Mouse (Mus musculus) embryonic facial prominence, embryonic 14.5 days (tissue): Measurements from ENCODE around the gene Fcnb. TPM values are rescaled to one million over a fixed set of nuclear protein-coding genes. Genes with fewer than 3 reads are reported as not detected.

Source experiments
- ATAC-seq: fragments of 200-750 bp; cut with Nextera tagmentation; 2 replicates; pipeline ENCODE4 v1.8.0; 2017; ENCODE audit warnings: low read depth, moderate number of reproducible peaks, moderate TSS enrichment
- DNase-seq: peaks from one replicate; pipeline ENCODE4 v3.0.0-alpha.2; 2015; ENCODE audit warnings: low spot score
- H3K27ac ChIP-seq: fragments of 300-500 bp; sonication (generic); replicated peaks from 2 replicates; pipeline ENCODE4 v1.5.1; 2014; ENCODE audit warnings: low read depth, mild to moderate bottlenecking, low read length, moderate library complexity
- H3K27me3 ChIP-seq: fragments of 300-500 bp; sonication (generic); replicated peaks from 2 replicates; pipeline ENCODE4 v1.6.1; 2014; ENCODE audit warnings: low read length; ENCODE audit not compliant: control insufficient read depth, insufficient read depth
- H3K36me3 ChIP-seq: fragments of 300-500 bp; sonication (generic); 2 replicates; pipeline ENCODE4 v1.6.1; 2014; ENCODE audit warnings: low read length, mixed read lengths; ENCODE audit not compliant: control insufficient read depth, insufficient read depth
- H3K4me1 ChIP-seq: fragments of 300-500 bp; sonication (generic); 2 replicates; pipeline ENCODE4 v1.6.1; 2014; ENCODE audit warnings: antibody characterized with exemption, low read length; ENCODE audit not compliant: control insufficient read depth, insufficient read depth
- H3K4me2 ChIP-seq: fragments of 300-500 bp; sonication (generic); 2 replicates; pipeline ENCODE4 v1.6.1; 2014; ENCODE audit warnings: low read depth, mild to moderate bottlenecking, low read length, moderate library complexity, mixed read lengths
- H3K4me3 ChIP-seq: fragments of 300-500 bp; sonication (generic); 2 replicates; pipeline ENCODE4 v1.5.1; 2014; ENCODE audit warnings: low read depth, mild to moderate bottlenecking, low read length
- H3K9ac ChIP-seq: fragments of 300-500 bp; sonication (generic); 2 replicates; pipeline ENCODE4 v1.6.1; 2014; ENCODE audit warnings: low read depth, mild to moderate bottlenecking, low read length, moderate library complexity, mixed read lengths
- H3K9me3 ChIP-seq: fragments of 300-500 bp; sonication (generic); 2 replicates; pipeline ENCODE4 v1.6.1; 2016; ENCODE audit warnings: low read length; ENCODE audit not compliant: control insufficient read depth
- WGBS: fragments of 180-500 bp; shearing (Covaris S2); extraction: QIAGEN DNeasy Blood & Tissue Kit; methylation state at CpG from one replicate; pipeline ENCODE4 v1.1.7; 2014; 5-methylcytosine and 5-hydroxymethylcytosine counted together
- polyA plus RNA-seq: library from polyadenylated mRNA; unstranded; fragments of >200 nt; fragmentation: Nextera tagmentation; extraction: Ambion mirVana; gene quantifications from 2 replicates; pipeline ENCODE4 v1.2.1, GENCODE M21; 2014

The Fcnb gene
- polyA plus RNA-seq, 1 experiment from 2014 or later, result 0.67 TPM

- Histone ChIP-seq H3K9ac (no peak overlapping the region), H3K36me3 (no peaks in the 10 kb centered on the region), H3K4me2 (no peak overlapping the region), H3K9me3 (no peaks in the 10 kb centered on the region), H3K4me1 (no peaks in the 10 kb centered on the region), H3K4me3 (no peak overlapping the region), H3K27ac (no peak overlapping the region), H3K27me3 (no peaks in the 10 kb centered on the region)
- 46% methylated on average over 11 of the region's 11 CpGs for WGBS
- no peak for DNase-seq
- ATAC-seq, result no peak
These were observed 33.0 kb upstream of the Fcnb start for GRCm38 (mm10) chr2:28117490-28118308.

DNA sequence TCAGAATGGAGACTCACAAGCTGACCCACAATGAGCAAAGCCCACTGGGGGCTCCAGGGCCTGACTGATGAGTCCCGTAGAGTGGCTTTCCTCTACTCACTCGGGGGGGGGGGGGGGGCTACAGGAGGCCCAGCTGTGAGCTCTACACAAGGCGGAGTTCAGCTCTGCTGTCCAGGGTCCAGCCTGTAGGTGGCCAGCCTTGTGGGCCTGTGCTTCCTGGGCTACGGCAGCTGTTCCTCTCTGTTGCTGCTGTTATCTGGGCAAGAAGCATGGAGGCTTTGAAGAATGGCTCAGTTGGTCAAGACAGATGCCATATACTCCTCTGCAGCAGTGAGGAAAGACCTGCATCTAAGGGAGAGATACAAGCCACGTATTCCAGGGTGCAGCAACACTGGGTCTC is 24.1 kb upstream of the Fcnb start:
- no peaks in the 10 kb centered on the region for H3K27me3 ChIP-seq
- WGBS, result 63% methylated on average over 4 of the region's 5 CpGs
- H3K4me1 ChIP-seq, result no peaks in the 10 kb centered on the region
- H3K4me2 ChIP-seq, result no peak overlapping the region
- no peak overlapping the region for H3K9ac ChIP-seq
- no peaks in the 10 kb centered on the region for H3K36me3 ChIP-seq
- no peak for ATAC-seq
- no peak overlapping the region for H3K4me3 ChIP-seq
- H3K9me3 ChIP-seq, result no peaks in the 10 kb centered on the region
- no peak overlapping the region for H3K27ac ChIP-seq
- DNase-seq, result no peak

- ATAC-seq (no peak), DNase-seq (no peak)
- Histone ChIP-seq H3K27ac (no peak overlapping the region), H3K4me2 (no peak overlapping the region), H3K9ac (no peak overlapping the region), H3K4me1 (no peaks in the 10 kb centered on the region), H3K4me3 (no peak overlapping the region), H3K36me3 (no peaks in the 10 kb centered on the region), H3K9me3 (no peaks in the 10 kb centered on the region), H3K27me3 (no peaks in the 10 kb centered on the region)
- WGBS, result 75% methylated on average over 2 of the region's 2 CpGs
These were observed 21.3 kb upstream of the Fcnb start for GRCm38 (mm10) chr2:28106002-28106401.

DNA sequence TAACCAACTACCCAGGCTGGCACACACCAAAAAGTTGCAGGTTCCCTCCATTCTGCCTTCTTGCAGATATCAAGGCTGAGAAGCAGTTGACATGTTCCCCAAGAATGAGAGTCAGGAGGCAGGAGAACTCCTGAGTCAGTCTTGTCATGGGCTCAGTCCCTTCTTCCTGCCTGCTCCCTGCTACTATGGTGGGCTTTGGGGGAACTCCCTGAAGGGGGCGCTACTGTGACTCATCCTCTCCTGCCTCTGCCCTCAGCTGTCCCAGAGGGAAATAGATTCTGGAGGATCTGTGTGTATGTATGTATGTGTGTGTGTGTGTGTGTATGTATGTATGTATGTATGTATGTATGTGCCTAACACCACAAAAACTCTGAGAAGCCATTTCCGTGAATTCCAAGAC is 19.0 kb upstream of the Fcnb start:
- H3K4me2 ChIP-seq, result no peak overlapping the region
- no peaks in the 10 kb centered on the region for H3K9me3 ChIP-seq
- H3K4me1 ChIP-seq, result peaks cover 5% of the 10 kb centered on the region
- 46% methylated on average over 2 of the region's 2 CpGs for WGBS
- ATAC-seq (no peak), DNase-seq (no peak)
- no peaks in the 10 kb centered on the region for H3K36me3 ChIP-seq
- H3K27ac ChIP-seq, result no peak overlapping the region
- H3K4me3 ChIP-seq, result no peak overlapping the region
- H3K9ac ChIP-seq, result no peak overlapping the region
- H3K27me3 ChIP-seq, result no peaks in the 10 kb centered on the region

DNA sequence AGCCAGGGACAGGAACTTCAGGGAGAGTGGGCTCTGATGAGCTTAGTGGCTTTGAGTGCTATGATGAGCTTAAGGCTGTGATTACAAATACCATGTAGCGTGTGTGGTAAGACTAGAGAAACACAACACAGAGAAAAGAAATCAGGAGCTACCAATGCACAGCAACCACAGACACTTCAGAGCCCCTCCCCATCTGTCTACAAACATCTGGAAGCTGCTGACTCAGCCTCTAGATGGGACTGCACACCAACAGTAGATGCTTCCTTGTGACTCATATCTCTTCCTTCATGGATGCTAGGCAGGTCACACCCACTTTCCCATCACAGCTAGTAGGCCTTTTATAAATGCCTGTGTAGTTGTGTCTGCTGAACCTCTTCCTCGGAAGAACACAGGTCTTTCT is 17.2 kb upstream of the Fcnb start:
- no peaks in the 10 kb centered on the region for H3K36me3 ChIP-seq
- no peak overlapping the region for H3K27ac ChIP-seq
- ATAC-seq, result no peak
- H3K9me3 ChIP-seq, result no peaks in the 10 kb centered on the region
- no peak overlapping the region for H3K4me3 ChIP-seq
- H3K27me3 ChIP-seq, result no peaks in the 10 kb centered on the region
- H3K9ac ChIP-seq, result no peak overlapping the region
- DNase-seq, result no peak
- WGBS, result 85% methylated on average over 2 of the region's 2 CpGs
- no peak overlapping the region for H3K4me2 ChIP-seq
- H3K4me1 ChIP-seq, result peaks cover 10% of the 10 kb centered on the region

DNA sequence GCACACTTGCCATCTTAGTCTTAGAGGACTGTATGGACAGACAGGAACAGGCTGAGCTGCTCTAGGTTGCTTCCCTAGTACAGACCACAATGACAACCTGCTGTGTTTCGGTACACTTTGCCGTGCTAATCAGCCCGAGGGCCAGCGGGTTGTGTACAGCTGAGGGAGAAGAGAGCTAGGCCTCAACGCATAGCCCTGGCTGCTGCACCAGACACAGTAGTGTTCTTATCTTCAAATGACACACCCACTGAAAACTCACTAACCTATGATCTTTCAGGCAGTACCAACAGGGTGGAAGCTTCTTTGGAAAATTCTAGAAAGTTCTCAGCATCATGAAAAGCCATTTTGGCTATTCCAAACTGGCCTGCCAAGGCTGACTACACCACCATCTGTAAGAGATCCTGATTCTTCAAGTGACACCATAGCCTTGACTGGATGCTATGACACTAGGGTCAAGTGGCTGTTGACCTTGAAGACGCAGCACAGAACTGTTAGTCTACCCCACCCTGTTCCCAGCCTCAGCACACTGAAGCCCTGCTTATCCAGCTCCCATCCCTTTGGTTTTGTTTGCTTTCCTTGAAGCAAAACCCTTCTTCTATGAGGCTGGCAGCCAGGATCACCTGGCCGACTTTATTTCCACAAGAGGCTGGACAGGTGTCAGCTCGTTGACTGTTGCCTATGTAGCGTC is 16.3 kb upstream of the Fcnb start:
- Histone ChIP-seq H3K4me1 (peaks cover 10% of the 10 kb centered on the region), H3K9ac (no peak overlapping the region), H3K27me3 (no peaks in the 10 kb centered on the region), H3K4me2 (no peak overlapping the region), H3K4me3 (no peak overlapping the region), H3K36me3 (no peaks in the 10 kb centered on the region), H3K27ac (no peak overlapping the region), H3K9me3 (no peaks in the 10 kb centered on the region)
- ATAC-seq, result no peak
- WGBS, result 81% methylated on average over 9 of the region's 9 CpGs
- no peak for DNase-seq

DNA sequence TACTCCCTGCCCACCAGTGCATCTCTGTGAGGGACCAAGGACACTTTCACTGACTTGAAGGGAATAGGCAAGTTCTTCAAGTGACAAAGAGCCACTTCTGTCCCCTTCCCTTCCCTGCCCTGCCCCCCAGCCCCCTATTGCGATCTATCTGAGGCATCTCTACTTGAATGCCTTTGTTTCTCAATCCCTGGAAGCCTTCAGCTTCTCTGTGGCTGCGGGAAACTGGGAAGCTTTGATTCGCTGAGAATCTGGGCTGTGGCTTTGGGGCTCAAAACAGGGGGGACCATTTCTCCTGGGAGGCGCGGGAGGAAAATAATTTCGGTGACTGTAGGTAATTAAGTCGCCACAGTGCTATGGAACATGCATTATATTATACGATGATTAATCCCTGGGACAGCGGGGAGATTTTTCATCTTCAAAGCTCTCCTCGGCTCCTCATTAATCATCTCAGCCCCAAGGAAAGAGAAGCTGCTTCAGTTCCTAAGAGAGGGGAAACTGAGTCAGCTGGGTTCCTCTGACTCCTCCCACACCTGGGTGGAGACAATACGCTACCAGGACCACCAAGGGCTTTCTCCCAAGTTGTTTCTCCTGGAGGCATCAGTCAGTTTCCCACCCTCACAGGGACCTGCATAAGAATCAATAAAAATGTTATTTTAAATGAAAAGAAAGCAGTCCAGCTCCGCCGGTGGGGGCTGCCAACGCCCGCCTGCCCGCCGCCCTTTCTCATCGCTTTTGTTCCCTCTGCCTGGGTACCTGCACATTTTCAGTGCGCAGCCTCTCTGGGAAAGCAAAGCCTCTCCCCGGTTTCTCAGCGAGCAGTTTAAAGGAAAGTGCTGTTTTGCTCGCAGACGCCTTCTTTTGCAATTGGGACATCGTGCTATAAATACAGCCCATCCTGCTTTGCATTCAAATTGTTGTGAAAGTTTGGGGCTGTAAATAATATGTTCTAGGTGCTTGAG is 14.1 kb upstream of the Fcnb start:
- no peak overlapping the region for H3K27ac ChIP-seq
- H3K4me1 ChIP-seq, result peaks cover 10% of the 10 kb centered on the region
- peak overlapping the region; percentile 46; the same call in 1 of the 2 replicates for H3K9ac ChIP-seq
- peak overlapping the region; percentile 53 for H3K4me2 ChIP-seq
- peak overlapping the region; percentile 27 for H3K4me3 ChIP-seq
- no peaks in the 10 kb centered on the region for H3K9me3 ChIP-seq
- ATAC-seq, result 0 out of 2 replicates have a peak, but pooled peaks have one; percentile 30
- H3K27me3 ChIP-seq, result no peaks in the 10 kb centered on the region
- no peaks in the 10 kb centered on the region for H3K36me3 ChIP-seq
- 6% methylated on average over 24 of the region's 24 CpGs for WGBS
- peak; percentile 45 for DNase-seq

GRCm38 (mm10) chr2:28096751-28097309 is 12.1 kb upstream of the Fcnb start:
- WGBS, result 78% methylated on average over 6 of the region's 6 CpGs
- no peak for DNase-seq

More at GRCm38 (mm10) chr2:28096751-28097309, 12.1 kb upstream of the Fcnb start:
- no peak for ATAC-seq
- H3K4me1 ChIP-seq, result peaks cover 10% of the 10 kb centered on the region
- no peak overlapping the region for H3K9ac ChIP-seq
- H3K27me3 ChIP-seq, result no peaks in the 10 kb centered on the region
- H3K27ac ChIP-seq, result no peak overlapping the region
- no peaks in the 10 kb centered on the region for H3K36me3 ChIP-seq
- H3K4me3 ChIP-seq, result no peak overlapping the region
- H3K9me3 ChIP-seq, result no peaks in the 10 kb centered on the region
- H3K4me2 ChIP-seq, result no peak overlapping the region
